Mouse (Mus musculus) neural tube, embryonic 11.5 days (tissue): ENCODE results near the gene Cyp1b1. TPM values are rescaled to one million over a fixed set of nuclear protein-coding genes. Genes with fewer than 3 reads are reported as not detected.

Source experiments
- ATAC-seq: fragments of 200-750 bp; cut with Nextera tagmentation; 2 replicates; pipeline ENCODE4 v1.8.0; 2017; ENCODE audit warnings: moderate number of reproducible peaks, mild to moderate bottlenecking, moderate TSS enrichment, moderate library complexity; ENCODE audit not compliant: insufficient read depth, low FRiP score, low TSS enrichment
- DNase-seq: peaks from one replicate; pipeline ENCODE4 v3.0.0-alpha.2; 2015; ENCODE audit warnings: low spot score
- H3K27ac ChIP-seq: fragments of 300-500 bp; sonication (generic); 2 replicates; pipeline ENCODE4 v1.5.1; 2014; ENCODE audit warnings: low read depth, mild to moderate bottlenecking, low read length
- H3K27me3 ChIP-seq: fragments of 300-500 bp; sonication (generic); 2 replicates; pipeline ENCODE4 v1.6.1; 2014; ENCODE audit warnings: mild to moderate bottlenecking, low read length, mixed read lengths; ENCODE audit not compliant: control insufficient read depth, insufficient read depth
- H3K36me3 ChIP-seq: fragments of 300-500 bp; sonication (generic); 2 replicates; pipeline ENCODE4 v1.6.1; 2014; ENCODE audit warnings: mild to moderate bottlenecking, low read length, moderate library complexity, mixed read lengths; ENCODE audit not compliant: control insufficient read depth, insufficient read depth
- H3K4me1 ChIP-seq: fragments of 300-500 bp; sonication (generic); 2 replicates; pipeline ENCODE4 v1.6.1; 2014; ENCODE audit warnings: low read length, mixed read lengths; ENCODE audit not compliant: control insufficient read depth, insufficient read depth
- H3K4me2 ChIP-seq: fragments of 300-500 bp; sonication (generic); 2 replicates; pipeline ENCODE4 v1.6.1; 2014; ENCODE audit warnings: low read depth, mild to moderate bottlenecking, moderate library complexity
- H3K4me3 ChIP-seq: fragments of 300-500 bp; sonication (generic); 2 replicates; pipeline ENCODE4 v1.5.1; 2014; ENCODE audit warnings: low read depth, low read length
- H3K9ac ChIP-seq: fragments of 300-500 bp; sonication (generic); 2 replicates; pipeline ENCODE4 v1.6.1; 2014; ENCODE audit warnings: mild to moderate bottlenecking, low read length
- H3K9me3 ChIP-seq: fragments of 300-500 bp; sonication (generic); 2 replicates; pipeline ENCODE4 v1.6.1; 2016; ENCODE audit warnings: low read length; ENCODE audit not compliant: control insufficient read depth
- WGBS: fragments of 180-500 bp; shearing (Covaris S2); extraction: QIAGEN DNeasy Blood & Tissue Kit; methylation state at CpG from one replicate; pipeline ENCODE4 v1.1.7; 2014; 5-methylcytosine and 5-hydroxymethylcytosine counted together
- polyA plus RNA-seq: library from polyadenylated mRNA; unstranded; fragments of >200 nt; fragmentation: Nextera tagmentation; extraction: Ambion mirVana; gene quantifications from 2 replicates; pipeline ENCODE4 v1.2.1, GENCODE M21; 2014

The Cyp1b1 gene
- polyA plus RNA-seq, 1 experiment from 2014 or later: 5.1 TPM

GRCm38 (mm10) chr17:79745051-79745731 is 30.3 kb upstream of the Cyp1b1 start:
- Histone ChIP-seq H3K4me2 (no peak overlapping the region), H3K27me3 (no peaks in the 10 kb centered on the region), H3K4me1 (peaks cover 3% of the 10 kb centered on the region; the same call in 1 of the 2 replicates), H3K9ac (no peak overlapping the region), H3K9me3 (0 out of 2 replicates have a peak, but pooled peaks cover 5% of the 10 kb centered on the region), H3K27ac (no peak overlapping the region), H3K36me3 (no peaks in the 10 kb centered on the region), H3K4me3 (no peak overlapping the region)
- WGBS: 34% methylated on average over 13 of the region's 13 CpGs
- no peak for DNase-seq
- no peak for ATAC-seq

DNA sequence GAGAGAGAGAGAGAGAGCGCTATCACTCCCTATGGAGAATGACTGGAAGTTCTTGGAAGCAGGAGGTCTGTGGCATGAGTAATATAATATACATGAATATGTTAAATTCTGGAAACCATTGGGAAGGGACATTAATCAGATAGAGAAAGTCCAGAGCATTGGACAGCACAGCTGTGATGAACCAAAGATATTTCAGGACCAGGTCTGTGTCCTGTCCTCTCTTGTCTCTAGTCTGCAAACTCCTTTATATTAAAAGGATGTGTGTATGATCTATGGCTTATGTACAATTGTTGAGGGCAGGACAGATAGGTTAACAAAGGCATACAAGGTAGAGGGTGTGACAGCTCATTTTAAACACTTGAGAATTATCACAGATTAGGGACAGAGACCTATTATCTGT is 28.6 kb upstream of the Cyp1b1 start:
- ATAC-seq (no peak), DNase-seq (no peak)
- H3K27me3 ChIP-seq: no peaks in the 10 kb centered on the region
- no peak overlapping the region for H3K4me3 ChIP-seq
- H3K4me1 ChIP-seq: peaks cover 3% of the 10 kb centered on the region; the same call in 1 of the 2 replicates
- H3K9me3 ChIP-seq: no peaks in the 10 kb centered on the region
- no peak overlapping the region for H3K9ac ChIP-seq
- no peak overlapping the region for H3K27ac ChIP-seq
- 91% methylated on average over 1 of the region's 1 CpGs for WGBS
- H3K36me3 ChIP-seq: no peaks in the 10 kb centered on the region
- no peak overlapping the region for H3K4me2 ChIP-seq

GRCm38 (mm10) chr17:79742635-79743034 is 27.8 kb upstream of the Cyp1b1 start:
- Histone ChIP-seq H3K4me3 (no peak overlapping the region), H3K9me3 (no peaks in the 10 kb centered on the region), H3K36me3 (no peaks in the 10 kb centered on the region), H3K9ac (no peak overlapping the region), H3K4me2 (no peak overlapping the region), H3K4me1 (peaks cover 3% of the 10 kb centered on the region; the same call in 1 of the 2 replicates), H3K27ac (no peak overlapping the region), H3K27me3 (no peaks in the 10 kb centered on the region)
- DNase-seq (no peak), ATAC-seq (no peak)
- 75% methylated on average over 5 of the region's 5 CpGs for WGBS

DNA sequence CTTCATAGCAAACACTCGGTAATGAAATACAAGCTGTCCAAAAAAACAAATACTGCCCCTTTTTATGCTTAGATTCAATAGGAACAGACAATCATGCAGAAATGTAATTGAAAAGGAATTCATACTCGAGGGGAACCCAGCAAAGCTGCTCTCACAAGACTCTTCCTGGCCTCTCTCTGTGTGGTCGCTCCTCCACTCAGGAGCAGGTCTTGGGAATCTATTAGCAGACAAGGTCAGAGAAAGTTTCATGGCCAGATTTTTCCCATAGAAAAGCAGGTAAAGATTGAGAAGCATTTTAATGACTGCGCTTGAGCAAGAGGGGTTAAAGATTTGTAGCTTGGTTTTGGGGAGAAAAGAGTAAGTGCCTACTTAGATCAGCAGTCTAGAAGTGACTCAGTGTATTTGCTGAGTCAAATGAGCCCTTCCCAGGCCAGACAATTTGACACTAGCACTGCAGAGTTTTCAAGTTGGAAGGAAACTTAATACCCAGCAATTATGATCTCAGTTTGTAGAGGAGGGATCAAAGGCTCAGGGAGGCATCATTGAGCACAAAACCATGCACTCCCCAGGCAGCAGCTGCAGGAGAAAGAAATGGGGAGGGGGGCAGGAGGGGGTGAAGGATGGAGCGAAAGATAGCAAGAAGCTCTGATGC is 24.1 kb upstream of the Cyp1b1 start:
- ATAC-seq (no peak), DNase-seq (no peak)
- no peaks in the 10 kb centered on the region for H3K27me3 ChIP-seq
- H3K9ac ChIP-seq: no peak overlapping the region
- H3K4me3 ChIP-seq: no peak overlapping the region
- H3K4me1 ChIP-seq: no peaks in the 10 kb centered on the region
- H3K36me3 ChIP-seq: no peaks in the 10 kb centered on the region
- no peak overlapping the region for H3K27ac ChIP-seq
- no peaks in the 10 kb centered on the region for H3K9me3 ChIP-seq
- WGBS: 62% methylated on average over 5 of the region's 5 CpGs
- H3K4me2 ChIP-seq: no peak overlapping the region

- H3K4me1 ChIP-seq: no peaks in the 10 kb centered on the region
- no peaks in the 10 kb centered on the region for H3K36me3 ChIP-seq
- H3K27ac ChIP-seq: no peak overlapping the region
- H3K27me3 ChIP-seq: no peaks in the 10 kb centered on the region
- H3K4me3 ChIP-seq: no peak overlapping the region
- no peak overlapping the region for H3K4me2 ChIP-seq
- 76% methylated on average over 3 of the region's 3 CpGs for WGBS
- no peaks in the 10 kb centered on the region for H3K9me3 ChIP-seq
- ATAC-seq (no peak), DNase-seq (no peak)
- no peak overlapping the region for H3K9ac ChIP-seq
Measured at GRCm38 (mm10) chr17:79737598-79737997, 22.7 kb upstream of the Cyp1b1 start.

DNA sequence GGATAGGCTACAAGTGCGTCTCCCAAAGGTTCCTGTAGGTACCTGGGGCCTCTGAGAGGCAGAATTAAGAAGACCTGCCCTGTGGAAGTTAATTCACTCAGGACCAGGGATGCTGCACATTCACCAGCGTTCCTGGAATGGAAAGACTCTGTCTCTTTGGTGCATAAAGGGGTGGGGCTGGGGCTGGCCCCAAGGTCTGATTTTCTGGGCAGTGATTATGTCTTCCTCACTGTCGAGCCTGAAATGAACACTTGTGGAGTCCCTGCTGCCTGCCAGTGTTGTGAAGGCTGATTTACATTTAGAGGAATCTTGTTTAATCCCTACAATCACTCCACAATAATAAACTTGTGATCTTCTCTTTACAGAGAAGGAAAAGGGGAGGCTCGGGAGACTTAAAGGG is 18.2 kb upstream of the Cyp1b1 start:
- no peaks in the 10 kb centered on the region for H3K9me3 ChIP-seq
- WGBS: 60% methylated on average over 4 of the region's 4 CpGs
- no peaks in the 10 kb centered on the region for H3K27me3 ChIP-seq
- H3K36me3 ChIP-seq: no peaks in the 10 kb centered on the region
- no peaks in the 10 kb centered on the region for H3K4me1 ChIP-seq
- DNase-seq (no peak), ATAC-seq (no peak)
- H3K9ac ChIP-seq: no peak overlapping the region
- no peak overlapping the region for H3K4me2 ChIP-seq
- no peak overlapping the region for H3K4me3 ChIP-seq
- no peak overlapping the region for H3K27ac ChIP-seq

DNA sequence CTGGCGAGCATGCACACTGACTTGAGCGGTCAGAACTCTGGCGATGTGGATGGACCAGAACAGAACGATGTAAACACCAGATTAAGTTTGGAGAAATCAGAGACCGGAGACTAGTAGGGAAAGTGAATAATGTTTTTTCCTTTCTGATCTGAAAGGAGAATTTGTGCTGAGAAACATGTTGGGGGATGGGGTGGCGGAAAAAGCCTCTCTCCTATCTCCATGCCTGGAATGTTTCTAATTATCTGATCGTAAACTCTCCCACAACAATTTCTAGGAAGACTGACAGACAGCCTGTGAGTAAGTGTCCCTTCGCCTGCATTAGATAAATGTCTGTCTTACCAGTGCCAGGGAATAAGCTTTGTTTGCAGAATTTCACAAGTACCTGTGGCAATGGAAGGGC is 16.1 kb upstream of the Cyp1b1 start:
- Histone ChIP-seq H3K4me3 (no peak overlapping the region), H3K9ac (no peak overlapping the region), H3K27ac (no peak overlapping the region), H3K36me3 (no peaks in the 10 kb centered on the region), H3K27me3 (no peaks in the 10 kb centered on the region), H3K4me1 (no peaks in the 10 kb centered on the region), H3K4me2 (no peak overlapping the region), H3K9me3 (no peaks in the 10 kb centered on the region)
- 72% methylated on average over 8 of the region's 8 CpGs for WGBS
- ATAC-seq (no peak), DNase-seq (no peak)

DNA sequence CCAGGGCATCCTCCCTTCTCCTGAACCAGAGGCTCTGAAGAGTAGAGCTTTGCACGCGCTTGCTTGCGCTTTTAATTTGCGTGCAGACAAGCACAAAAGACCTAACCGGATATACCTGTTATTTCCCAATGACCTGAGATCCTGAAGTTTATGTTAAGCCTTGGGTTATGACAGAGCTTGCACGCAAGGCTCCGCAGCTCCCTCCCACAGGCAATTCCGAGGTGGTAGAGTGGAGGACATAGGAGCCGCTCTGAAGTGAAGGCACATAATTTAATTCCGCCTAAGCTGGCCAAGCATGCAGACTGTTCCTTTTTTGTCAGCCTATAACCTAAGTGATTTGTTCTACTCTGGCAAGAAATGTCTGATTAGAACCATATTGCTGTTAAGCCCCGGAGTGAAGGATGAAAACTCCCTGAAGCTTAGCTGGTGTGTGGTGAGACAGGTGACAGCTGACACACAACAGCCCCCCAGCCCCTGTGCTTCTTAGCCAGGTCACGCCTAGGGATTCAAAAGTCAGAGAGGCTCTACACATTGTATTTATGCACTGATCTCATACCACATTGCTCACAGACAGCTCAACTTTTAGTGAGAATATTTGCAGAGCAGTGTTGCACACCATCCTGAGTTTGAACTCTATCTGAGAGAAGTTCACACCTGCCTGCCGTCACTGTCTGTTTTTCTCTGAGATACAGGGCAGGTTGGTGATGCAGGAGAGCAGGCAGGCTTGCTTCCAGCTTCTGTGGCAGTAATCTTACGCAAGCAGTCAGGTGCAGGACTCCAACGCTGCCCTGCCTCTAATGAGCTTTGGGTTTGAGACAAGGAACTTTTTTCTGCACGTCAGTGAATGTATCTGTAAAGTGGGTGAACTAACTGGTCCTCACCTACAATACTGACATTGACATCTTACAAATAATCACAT is 14.0 kb upstream of the Cyp1b1 start:
- Histone ChIP-seq H3K9me3 (no peaks in the 10 kb centered on the region), H3K4me2 (no peak overlapping the region), H3K36me3 (no peaks in the 10 kb centered on the region), H3K4me3 (no peak overlapping the region), H3K27me3 (no peaks in the 10 kb centered on the region), H3K27ac (no peak overlapping the region), H3K4me1 (no peaks in the 10 kb centered on the region), H3K9ac (no peak overlapping the region)
- no peak for ATAC-seq
- WGBS: 49% methylated on average over 16 of the region's 16 CpGs
- no peak for DNase-seq
